15 mouse cellular contexts compared by ENCODE assay signal in genomic region chr2:125015007-125015406, GRCm38 (mm10). TPM values are rescaled to one million over a fixed set of nuclear protein-coding genes. Genes with fewer than 3 reads are reported as not detected.
A peak's percentile ranks its signal among the peaks of the same experiment; 100 is the strongest.
DNase-seq lines count a peak whose midpoint lies in the region; TF ChIP-seq lines count a peak whose summit lies in the region.
"Had no signal": no experiment of that assay in that cellular context is flagged by ENCODE, and none has a peak within 500 bp of the region (broad histone marks: within the 10 kb centered on the region; RNA-seq: fewer than 3 reads in every experiment).

No protein-coding gene starts in this region.

- peaks cover 6% of the 10 kb centered on the region for H3K36me3 ChIP-seq in C2C12 (ENCODE audit: control insufficient read depth, insufficient read depth)
- H3K36me3 ChIP-seq: hindbrain, embryonic 15.5 days; limb, embryonic 15.5 days had no signal

- peak; percentile 13 to 15 for DNase-seq in left cerebral cortex, postnatal 36 days (ENCODE audit: low spot score in 2 of 2)
- no peak for DNase-seq in left cerebral cortex, adult 11 months (ENCODE audit: low spot score)
- DNase-seq in cerebellum, adult 2 months, result peak; percentile 65 to 91
- no peak for DNase-seq in spleen, postnatal 36 days (ENCODE audit: low spot score in 2 of 2)
- no peak for DNase-seq in spleen, postnatal 4 days (ENCODE audit: low spot score in 2 of 2)
- DNase-seq in gastrocnemius, postnatal 14 days, result no peak
- DNase-seq: forebrain, postnatal 0 days; gastrocnemius, postnatal 10 days; kidney, postnatal 10 days; lung, embryonic 14.5 days had no signal

- no peak overlapping the region for H3ac ChIP-seq in C2C12 (ENCODE audit: control insufficient read depth, insufficient read length, low read depth)

- no peak for TF ChIP-seq POLR2A in cerebellum, adult 2 months (IDR thresholded peaks at IDR 0.05; ENCODE audit: borderline replicate concordance, insufficient read depth, low read length)
- no peak for TF ChIP-seq POLR2A in embryonic fibroblast, embryonic 13.5 days (IDR thresholded peaks at IDR 0.05; ENCODE audit: low read depth, low read length)

- no peaks in the 10 kb centered on the region for H3K27me3 ChIP-seq in C2C12 (ENCODE audit: control insufficient read depth, insufficient read depth, insufficient read length)
- no peaks in the 10 kb centered on the region for H3K27me3 ChIP-seq in cerebellum, adult 2 months (ENCODE audit: control insufficient read depth, insufficient read depth, low read length)
- H3K27me3 ChIP-seq: hindbrain, embryonic 15.5 days; limb, embryonic 15.5 days had no signal

- peaks cover 13% of the 10 kb centered on the region for H3K4me1 ChIP-seq in cerebellum, adult 2 months (ENCODE audit: control insufficient read depth, insufficient read depth, low read length)
- peaks cover 9% of the 10 kb centered on the region for H3K4me1 ChIP-seq in embryonic fibroblast, embryonic 13.5 days (ENCODE audit: control insufficient read depth, insufficient read depth, low read length)
- H3K4me1 ChIP-seq: hindbrain, embryonic 15.5 days; limb, embryonic 15.5 days had no signal

- no peaks in the 10 kb centered on the region for H3K79me2 ChIP-seq in C2C12 (ENCODE audit: control insufficient read depth, insufficient read depth)

- intact Hi-C loops in left cerebral cortex, postnatal 36 days (cut with DNase I), result no loop called here
- intact Hi-C loops in gastrocnemius, postnatal 14 days (cut with DNase I; ENCODE audit: low total_unique reads), result no loop called here

- 14% methylated on average over 1 of the region's 1 CpGs for WGBS in cerebellum, adult 2 months

- no peaks in the 10 kb centered on the region for H3K79me3 ChIP-seq in C2C12 (ENCODE audit: low read depth)

- H3K27ac ChIP-seq in cerebellum, adult 2 months (ENCODE audit: insufficient read depth, low read length), result peak overlapping the region; percentile 74
- H3K27ac ChIP-seq in embryonic fibroblast, embryonic 13.5 days (ENCODE audit: insufficient read depth, low read length), result peak overlapping the region; percentile 58
- H3K27ac ChIP-seq: hindbrain, embryonic 15.5 days; limb, embryonic 15.5 days had no signal

- TF ChIP-seq CTCF in C2C12 (IDR thresholded peaks at IDR 0.05; ENCODE audit: control insufficient read depth, insufficient read depth, insufficient read length), result no peak
- no peak for TF ChIP-seq CTCF in cerebellum, adult 2 months (IDR thresholded peaks at IDR 0.05; ENCODE audit: borderline replicate concordance, insufficient read depth, low read depth, low read length)
- no peak for TF ChIP-seq CTCF in embryonic fibroblast, embryonic 13.5 days (IDR thresholded peaks at IDR 0.05; ENCODE audit: borderline replicate concordance, insufficient read depth, low read length)

- H3K4me3 ChIP-seq in C2C12 (ENCODE audit: insufficient read depth, poor library complexity, severe bottlenecking), result no peak overlapping the region
- H3K4me3 ChIP-seq in cerebellum, adult 2 months (replicated peaks; ENCODE audit: insufficient read depth, low read depth, low read length), result no peak overlapping the region
- no peak overlapping the region for H3K4me3 ChIP-seq in embryonic fibroblast, embryonic 13.5 days (ENCODE audit: insufficient read depth, low read length)
- H3K4me3 ChIP-seq: hindbrain, embryonic 15.5 days; limb, embryonic 15.5 days had no signal

TF ChIP-seq in C2C12, 6 proteins besides CTCF, POLR2A, EP300 and RAD21:
- TF ChIP-seq USF1 (IDR thresholded peaks at IDR 0.05; ENCODE audit: low read depth) (peak; percentile 2), FOSL1 (IDR thresholded peaks at IDR 0.05; ENCODE audit: insufficient read depth, low read length, poor library complexity, severe bottlenecking) (peak; percentile 87), MYOD1 (IDR thresholded peaks at IDR 0.05; ENCODE audit: control insufficient read depth, insufficient read length, low read depth) (peak; percentile 46), MAX (IDR thresholded peaks at IDR 0.05) (peak; percentile 96), CEBPB (IDR thresholded peaks at IDR 0.05; ENCODE audit: low read depth) (no peak), MYOG (IDR thresholded peaks at IDR 0.05; ENCODE audit: control insufficient read depth, extremely low read depth, insufficient read length) (no peak)

RNA-seq across cellular contexts. Expression of gene Slc24a5, which starts 52.9 kb away (rescaled TPM):
- not detected for total RNA-seq in left cerebral cortex, postnatal 36 days (2021)
- 0.04 TPM for polyA plus RNA-seq in C2C12 (2012; fragmentation: generic; extraction: Trizol)
- polyA plus RNA-seq in cerebellum, adult 2 months (2012; rRNA removed), result 0.70 and 2.2 TPM in 2 replicates
- 0.25 TPM in 1 of 2 replicates, not detected in the other for polyA plus RNA-seq in embryonic fibroblast, embryonic 13.5 days (2011; ENCODE audit: insufficient read length, low read depth, missing spikeins)
- total RNA-seq in gastrocnemius, postnatal 14 days (2021), result not detected
- total RNA-seq: forebrain, postnatal 0 days had no signal
- polyA plus RNA-seq: intestine, postnatal 0 days had no signal

Comparison
In these comparisons a context has a peak if more than half of its experiments do, and no peak if none do; other contexts are left out.
1. DNase-seq: peak in left cerebral cortex, postnatal 36 days (2 of 2) and cerebellum, adult 2 months (2 of 2); none in left cerebral cortex, adult 11 months (single experiment), spleen, postnatal 36 days (0 of 2), spleen, postnatal 4 days (0 of 2) and gastrocnemius, postnatal 14 days (single experiment).